Mouse (Mus musculus) activated CD4-positive, CD25-positive, alpha-beta regulatory T cell, adult 4 months (primary cell): ENCODE data around the gene Nxpe2. TPM values are rescaled to one million over a fixed set of nuclear protein-coding genes. Genes with fewer than 3 reads are reported as not detected.

ENCODE experiments used
- ATAC-seq: one replicate; pipeline ENCODE4 v1.8.0; 2017
- polyA plus RNA-seq, 2 experiments: library from polyadenylated mRNA; unstranded; fragments of 100-300 nt; shearing (Covaris generic); gene quantifications; one replicate each; pipeline ENCODE4 v1.2.1; 2017

Nxpe2 gene
- polyA plus RNA-seq, 2 experiments from 2014 or later = 0.24 TPM; not detected in 1

DNA sequence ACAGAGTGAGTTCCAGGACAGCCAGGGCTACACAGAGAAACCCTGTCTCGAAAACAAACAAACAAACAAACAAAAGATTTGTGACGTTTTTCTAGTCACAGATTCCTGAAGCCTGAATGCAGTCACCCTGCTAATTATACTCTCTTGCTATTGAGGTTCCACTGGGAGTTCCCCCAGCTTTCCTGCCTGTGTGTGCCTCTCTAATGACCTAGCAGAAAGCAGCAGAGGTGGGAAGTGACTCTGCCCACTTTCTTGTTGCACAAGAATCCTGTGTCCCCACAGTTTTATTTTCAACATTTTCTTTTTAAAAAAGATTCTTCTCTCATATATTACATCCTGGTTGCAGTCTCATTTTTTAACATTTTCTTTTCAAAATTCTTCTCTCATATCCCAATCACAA is 58.5 kb downstream of the Nxpe2 start:
- no peak for ATAC-seq

GRCm38 (mm10) chr9:48290281-48290680 is 63.0 kb downstream of the Nxpe2 start:
- ATAC-seq = no peak

- ATAC-seq = no peak
Measured at GRCm38 (mm10) chr9:48284221-48284620, 69.0 kb downstream of the Nxpe2 start.

GRCm38 (mm10) chr9:48276831-48277230 is 76.4 kb downstream of the Nxpe2 start:
- ATAC-seq = no peak

Other genes starting within 250 kb of the Nxpe2 start
- gene Nxpe4, start 191.4 kb downstream of the Nxpe2 start, polyA plus RNA-seq = 1 to 10 TPM in 1 of 2 experiments, under 1 TPM in 1; 0.34 to 5.5 TPM
- gene Rexo2, start 127.2 kb upstream of the Nxpe2 start, polyA plus RNA-seq = 100 to 1,000 TPM; 228 to 261 TPM
- gene Rbm7, start 141.8 kb upstream of the Nxpe2 start, polyA plus RNA-seq = 100 to 1,000 TPM; 137 to 142 TPM
- gene Gm5617, start 142.0 kb upstream of the Nxpe2 start, polyA plus RNA-seq = 10 to 100 TPM; 25.2 to 29.1 TPM